Mouse (Mus musculus) testis, postnatal 14 days (tissue): ENCODE results near the gene Atp9a.

Experiments used
- DNase-seq: peaks from one replicate; pipeline ENCODE4 v3.0.0; 2021; ENCODE audit warnings: low spot score

The Atp9a gene

DNA sequence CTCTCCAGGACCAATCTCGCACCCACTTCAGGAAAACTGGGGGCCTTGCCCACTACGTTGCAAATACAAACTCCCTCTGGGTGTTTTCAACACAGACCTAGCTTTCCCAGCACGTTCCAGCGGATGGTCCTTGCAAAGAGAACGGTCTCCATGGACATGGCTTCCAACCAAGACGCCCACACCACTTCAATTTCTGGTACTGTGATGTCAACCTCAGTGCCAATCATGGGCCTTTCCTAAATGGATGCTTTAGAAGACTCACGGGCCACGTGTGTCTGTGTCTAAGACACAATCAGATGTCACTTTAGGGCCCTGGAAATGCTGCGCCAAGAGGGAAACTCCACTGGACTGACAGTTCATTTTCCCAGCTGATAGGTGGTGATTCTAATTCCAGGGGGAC lies 60.7 kb downstream of the Atp9a start:
- no peak for DNase-seq

DNA sequence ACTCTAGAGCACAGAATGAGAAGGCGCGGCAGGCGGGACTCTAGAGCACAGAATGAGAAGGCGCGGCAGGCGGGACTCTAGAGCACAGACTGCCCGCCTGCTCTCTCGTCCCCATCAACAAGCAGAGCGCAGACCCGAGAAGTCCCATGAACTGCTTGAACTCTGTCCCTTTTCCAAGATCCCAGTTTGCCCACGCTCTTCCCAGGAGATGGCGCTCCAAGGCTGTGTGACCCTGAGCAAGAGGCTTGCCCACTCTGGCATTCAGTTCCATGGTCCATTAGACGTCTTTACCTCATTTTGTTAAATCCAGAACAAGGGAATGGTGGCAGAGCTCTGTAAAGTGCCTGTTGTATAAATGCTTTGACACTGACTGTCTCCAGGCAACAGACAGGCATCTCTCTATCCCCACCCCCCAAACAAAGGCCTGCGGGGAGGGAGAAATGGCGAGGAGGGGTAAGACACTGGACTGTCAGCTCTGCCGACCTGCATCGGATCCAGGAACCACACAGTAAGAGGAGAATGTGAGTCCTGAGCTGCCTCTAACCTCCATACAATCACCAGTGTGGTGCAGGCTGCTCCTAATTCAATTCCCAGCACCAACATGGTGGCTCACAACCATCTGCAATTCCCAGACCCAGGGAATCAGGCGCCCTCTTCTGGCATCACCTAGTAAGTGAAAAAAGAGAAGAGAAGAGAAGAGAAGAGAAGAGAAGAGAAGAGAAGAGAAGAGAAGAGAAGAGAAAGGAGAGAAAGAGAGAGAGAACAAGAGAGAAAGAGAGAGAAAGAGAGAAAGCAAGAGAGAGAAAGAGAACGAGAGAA lies 62.6 kb downstream of the Atp9a start:
- DNase-seq = no peak

DNA sequence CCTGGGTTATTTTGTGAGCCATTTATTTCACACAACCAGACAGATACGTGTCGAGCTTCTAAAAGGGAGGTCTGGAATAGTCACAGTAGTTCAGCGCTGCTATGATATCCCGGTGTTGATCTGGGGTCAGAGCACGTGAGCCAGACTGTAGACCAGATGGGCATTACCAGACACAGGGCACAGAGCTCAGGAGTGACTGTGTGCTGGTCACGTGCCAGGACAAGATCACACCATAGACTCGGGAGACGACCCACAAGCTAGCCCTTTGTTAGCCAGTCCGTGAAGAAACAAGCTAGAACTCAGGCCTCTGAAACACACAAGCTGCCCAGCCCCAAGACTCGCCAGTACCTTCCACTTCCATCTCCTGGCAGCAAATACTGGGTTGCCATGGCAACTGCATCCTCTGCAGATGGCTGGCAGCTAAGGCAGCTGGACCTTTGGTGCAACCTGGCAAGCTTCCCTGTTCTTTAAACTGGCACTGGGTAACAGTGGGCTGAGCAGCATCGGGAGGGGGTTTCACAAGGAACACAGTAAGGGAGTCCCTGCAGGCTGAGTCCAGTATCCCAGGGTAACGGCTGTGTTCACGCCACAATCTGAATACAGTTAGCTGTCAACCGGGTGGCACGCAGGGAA lies 63.4 kb downstream of the Atp9a start:
- no peak for DNase-seq

DNA sequence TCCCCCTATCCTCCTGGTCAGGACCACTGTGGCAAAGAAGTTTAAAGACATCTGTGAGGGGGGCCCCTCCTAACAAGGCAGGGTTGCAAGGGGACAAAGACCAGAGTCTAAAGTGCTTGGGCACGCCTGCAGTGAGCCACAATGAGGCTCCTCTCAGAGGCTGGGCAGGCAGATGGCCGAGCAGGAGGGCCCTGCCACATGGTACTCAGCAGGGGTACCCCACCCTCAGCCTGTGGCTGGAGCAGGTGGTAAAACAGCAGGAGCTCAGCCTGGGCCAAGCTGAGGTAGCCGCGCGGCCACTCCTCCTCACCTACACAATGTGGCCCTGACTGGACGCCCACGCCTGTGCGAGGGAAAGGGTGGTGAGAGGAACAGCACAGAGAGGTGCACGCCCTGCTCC lies 64.6 kb downstream of the Atp9a start:
- DNase-seq = no peak

DNA sequence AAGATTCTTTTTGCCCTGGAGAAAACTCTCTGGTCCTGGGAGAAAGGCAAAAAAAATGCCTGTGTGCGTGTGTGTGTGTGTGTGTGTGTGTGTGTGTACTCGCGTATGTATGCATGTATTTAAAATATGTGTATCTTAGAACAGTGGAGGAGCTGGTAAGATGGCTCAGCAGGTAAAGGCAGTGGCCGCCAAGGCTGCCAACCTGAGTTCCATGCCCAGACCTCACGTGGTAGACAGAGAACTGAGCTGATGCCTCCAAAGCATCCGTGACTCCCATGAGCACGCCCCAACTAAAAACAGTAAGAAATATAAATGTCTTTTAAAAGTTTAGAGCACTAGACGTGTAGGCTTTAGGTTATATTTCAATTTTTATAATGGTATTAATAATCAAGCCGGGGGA lies 70.5 kb downstream of the Atp9a start:
- no peak for DNase-seq

DNA sequence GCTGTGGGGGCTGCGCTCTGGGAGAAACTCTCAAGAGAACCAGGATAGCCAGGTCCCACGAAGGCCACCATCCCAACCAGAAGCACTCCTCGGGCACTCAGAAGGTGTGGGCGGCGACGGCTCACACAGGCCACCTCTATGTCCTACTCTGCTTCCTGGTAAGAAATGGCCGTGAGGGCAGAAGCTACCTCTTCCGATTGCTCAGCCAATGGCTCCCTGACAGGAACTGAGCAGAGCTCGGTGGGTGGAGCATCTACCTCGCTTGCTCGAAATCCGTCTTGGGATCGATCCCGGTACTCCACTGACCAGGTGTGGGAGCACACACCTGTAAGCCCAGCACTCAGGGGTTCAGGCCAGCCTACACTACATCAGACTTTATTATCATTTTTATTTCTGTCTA lies 72.0 kb downstream of the Atp9a start:
- DNase-seq = no peak

DNA sequence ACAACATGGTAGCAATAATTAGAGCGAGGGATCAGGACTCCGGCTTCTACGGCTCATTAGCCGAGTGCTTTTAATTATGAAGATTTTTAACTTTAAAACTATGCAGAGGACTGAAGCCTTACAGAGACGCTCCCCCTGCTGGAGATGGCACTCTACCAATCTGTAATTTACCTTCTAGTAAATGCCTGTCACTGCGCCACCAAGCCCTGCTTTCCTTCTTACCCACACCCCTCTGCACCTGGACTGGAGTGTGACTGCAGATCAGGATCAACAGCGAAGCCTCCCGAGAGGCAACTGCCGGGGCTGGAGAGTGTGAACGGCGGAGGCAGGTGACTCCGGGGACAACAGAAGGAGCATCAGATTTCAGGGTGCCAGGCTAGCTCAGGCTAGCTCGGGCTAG lies 72.4 kb downstream of the Atp9a start:
- DNase-seq = no peak

DNA sequence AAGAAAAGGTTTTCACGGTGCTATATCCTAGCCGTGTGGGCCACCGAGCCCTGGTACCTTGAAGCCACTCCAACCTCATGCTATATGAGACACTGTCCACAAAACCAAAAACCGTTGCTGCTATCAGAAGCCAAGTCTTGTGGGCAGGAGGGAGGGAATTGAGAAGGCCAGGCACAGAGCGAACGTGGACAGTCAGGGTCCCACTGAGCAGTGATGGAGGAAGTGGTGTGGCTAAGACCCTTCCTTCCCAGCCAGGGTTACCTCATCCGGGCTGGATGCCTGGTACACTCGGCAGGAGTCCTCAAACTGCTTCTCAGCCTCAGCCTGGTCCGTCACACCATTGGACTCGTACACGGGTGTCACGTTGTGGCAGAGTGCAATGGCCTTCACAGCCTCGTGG lies 74.5 kb downstream of the Atp9a start:
- no peak for DNase-seq

DNA sequence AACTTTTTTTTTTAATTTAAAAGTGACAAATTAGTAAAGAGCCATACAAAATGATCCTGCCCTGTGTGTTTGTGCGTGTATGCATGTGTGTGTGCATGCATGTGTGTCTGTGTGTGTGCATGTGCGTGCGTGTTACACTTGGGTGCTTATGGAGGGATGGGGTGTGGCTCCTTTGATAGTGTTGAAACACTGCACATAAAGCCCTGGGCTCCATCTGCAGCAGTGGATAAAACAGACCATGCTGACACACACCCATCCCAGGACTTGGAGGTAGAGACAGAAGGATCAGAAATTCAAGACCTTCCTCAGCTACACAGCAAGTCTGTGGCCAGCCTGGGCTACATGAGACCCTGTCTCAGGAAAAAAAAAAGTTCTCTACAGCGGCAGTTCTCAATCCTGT lies 76.5 kb downstream of the Atp9a start:
- no peak for DNase-seq

DNA sequence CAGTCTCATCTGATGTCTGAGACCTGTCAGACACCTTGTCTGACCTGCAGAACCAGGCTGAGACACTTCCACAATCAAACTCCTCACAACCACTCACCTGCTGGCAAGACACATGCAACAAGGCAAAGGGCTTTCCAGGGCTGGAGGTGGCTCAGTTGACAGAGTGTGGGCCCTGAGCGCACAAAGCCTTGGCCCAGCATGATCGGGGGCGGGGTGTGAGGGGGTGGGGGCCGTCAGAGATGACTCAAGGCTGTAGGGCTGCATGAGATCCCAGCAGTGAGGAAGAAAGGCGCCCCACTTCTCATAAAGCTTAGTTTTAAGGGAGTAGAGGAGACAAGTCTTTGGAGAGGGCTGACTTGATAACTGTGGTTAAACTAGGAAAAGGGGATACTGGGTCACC lies 78.5 kb downstream of the Atp9a start:
- no peak for DNase-seq

DNA sequence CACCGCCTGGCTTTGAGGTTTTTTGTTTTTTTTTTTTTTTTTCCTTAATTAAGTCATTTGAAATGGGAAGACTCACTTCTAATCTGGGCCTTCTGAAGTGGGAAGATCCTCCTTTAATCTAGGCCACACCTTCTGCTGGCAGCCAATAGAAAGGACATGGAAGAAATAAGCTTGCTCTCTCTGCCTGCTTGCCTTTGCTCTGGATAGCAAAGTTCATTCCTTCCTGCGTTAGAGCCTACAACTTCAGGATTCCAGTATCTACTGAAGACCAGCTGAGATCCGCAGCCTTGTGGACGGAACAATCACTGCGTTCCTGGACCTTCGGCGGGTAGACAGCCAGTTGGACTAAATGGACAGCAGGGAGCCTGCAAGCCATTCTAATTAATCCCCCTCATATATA lies 79.0 kb downstream of the Atp9a start:
- no peak for DNase-seq

DNA sequence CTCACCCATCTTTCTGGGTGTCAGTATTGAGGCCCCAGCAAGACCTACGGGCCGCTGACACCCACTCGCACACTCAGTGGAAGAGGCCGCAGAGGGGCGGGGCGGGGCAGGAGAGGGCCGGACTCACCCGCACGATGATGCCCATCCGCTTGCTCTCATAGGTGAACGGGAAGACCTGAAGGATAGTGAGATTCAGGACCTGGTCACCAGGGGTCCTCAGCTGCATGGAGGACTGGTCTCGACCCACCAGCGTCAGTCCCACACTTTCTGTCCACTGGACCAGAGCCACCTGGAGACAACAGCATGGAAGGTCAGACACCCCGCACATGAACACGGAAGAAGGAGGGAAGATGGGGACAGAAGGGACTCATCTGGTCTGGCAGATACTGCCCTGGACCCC lies 80.4 kb downstream of the Atp9a start:
- no peak for DNase-seq

DNA sequence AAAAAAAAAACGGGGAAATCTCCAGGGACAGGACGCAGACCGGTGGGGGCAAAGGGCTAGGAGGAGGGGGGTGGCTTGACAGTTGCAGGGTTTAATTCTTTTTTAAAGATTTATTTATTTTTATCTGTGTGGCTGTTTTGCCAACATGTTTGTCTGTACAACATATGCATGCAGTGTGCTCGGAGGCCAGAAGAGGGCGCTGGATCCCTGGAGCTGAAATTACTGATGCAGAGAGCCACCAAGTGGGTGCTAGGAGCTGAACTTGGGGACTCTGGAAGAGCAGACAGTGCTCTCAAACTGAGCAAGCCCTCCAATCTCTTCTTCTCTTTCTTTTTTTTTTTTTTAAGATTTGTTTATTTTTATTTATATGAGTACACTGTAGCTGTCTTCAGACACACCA lies 81.9 kb downstream of the Atp9a start:
- DNase-seq = no peak

DNA sequence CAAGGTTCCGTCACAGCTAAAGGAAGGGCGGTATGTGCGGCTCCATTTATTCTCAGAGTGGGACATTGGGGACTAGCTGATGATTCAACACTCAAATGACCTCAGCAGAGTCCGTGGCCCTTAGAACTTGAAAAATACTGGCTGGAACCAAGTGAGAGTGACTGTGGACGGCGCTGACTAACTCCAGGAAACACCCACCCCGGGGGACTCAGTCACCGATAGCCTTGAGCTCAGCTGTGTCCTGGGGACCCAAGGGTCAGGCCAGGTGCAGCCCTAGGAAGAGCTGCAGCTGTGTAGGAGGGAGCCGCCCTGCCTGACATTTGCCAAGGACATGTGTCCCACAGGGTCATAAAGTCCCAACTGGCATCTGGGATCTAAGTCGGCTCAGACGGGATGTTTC lies 83.7 kb downstream of the Atp9a start:
- DNase-seq = no peak

DNA sequence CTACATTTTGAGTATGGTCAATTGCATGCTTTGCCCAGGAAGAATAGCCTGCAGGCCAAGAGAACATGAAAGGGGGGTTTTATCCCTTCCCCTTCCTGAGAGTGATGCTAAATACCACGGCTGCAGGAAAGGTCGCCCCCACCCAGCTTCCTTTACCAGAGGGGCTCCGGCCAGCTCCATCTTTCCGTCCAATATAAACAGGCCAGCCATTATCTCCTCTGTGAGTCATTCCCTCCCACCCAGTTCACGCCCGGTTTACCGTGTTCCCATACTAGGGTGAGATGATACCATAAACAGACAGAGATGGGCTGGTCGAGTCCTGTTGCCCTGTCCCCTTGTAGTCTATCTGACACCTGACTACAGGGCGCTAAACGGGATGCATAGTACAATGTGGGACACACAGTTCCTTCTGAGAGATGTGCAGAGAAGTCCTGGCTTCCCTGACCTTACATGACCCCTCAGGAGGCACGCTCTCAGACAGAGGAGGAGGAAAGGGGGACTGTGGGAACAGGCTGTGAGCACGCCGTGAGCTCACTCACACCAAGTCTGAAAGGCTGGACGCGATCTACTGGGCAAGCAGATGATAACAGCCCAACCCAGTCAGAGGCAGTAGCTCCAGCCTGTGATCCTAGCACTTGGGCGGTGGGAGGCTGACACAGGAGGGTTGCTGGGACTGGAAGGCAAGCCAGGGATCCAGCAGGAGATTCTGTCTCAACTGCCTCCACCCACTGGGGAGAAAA lies 85.5 kb downstream of the Atp9a start:
- DNase-seq = peak; percentile 75

DNA sequence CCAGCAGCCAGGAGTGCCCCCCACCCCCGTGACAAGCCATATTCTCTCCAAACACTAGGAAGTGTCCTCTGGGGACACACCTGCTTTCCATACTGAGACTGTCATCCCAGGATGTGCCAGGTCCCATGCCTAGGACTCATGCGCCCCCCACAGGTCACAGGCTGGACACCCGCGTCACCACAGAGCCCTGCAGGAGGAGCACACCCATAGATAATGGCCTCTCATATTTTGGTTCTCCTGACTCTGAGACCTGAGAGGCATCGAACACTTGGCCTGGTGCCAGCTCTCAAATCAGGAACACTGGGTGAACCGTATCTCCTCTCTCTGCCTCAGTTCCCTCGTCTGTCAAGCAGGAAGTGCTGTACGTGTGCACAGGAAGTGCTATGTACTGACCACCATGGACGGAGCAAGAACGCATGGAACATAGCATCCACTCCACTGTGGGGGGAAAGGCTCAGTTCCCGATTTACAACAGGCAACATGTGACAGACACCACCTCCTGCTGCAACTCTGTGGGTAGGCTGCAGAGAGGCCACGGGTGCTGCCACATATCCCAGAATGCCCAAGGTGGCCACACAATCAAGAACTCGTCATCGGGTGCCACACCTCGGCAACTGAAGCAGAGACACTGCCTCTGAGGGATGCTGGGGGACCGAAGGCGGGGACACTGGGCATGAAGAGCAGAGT lies 87.1 kb downstream of the Atp9a start:
- DNase-seq = no peak

DNA sequence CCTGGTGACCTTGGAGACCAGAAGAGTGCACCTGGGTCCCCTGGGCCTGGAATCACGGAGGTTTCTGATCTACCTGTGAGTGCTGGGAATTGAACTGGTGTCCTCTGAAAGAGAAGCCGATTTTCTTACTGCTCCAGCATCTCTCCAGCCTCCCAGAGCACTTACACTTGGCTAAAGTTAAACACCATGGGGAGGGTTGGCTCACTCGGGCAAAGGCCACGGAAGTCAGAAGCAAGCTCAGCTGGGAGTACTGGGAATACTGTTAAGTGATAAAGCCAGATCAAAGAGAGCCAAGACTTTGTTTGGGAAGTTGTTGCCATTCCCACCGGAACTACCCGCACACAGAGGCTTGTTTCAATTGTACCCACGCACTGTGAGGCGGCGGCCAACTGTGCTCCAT lies 87.7 kb downstream of the Atp9a start:
- DNase-seq = peak; percentile 31

DNA sequence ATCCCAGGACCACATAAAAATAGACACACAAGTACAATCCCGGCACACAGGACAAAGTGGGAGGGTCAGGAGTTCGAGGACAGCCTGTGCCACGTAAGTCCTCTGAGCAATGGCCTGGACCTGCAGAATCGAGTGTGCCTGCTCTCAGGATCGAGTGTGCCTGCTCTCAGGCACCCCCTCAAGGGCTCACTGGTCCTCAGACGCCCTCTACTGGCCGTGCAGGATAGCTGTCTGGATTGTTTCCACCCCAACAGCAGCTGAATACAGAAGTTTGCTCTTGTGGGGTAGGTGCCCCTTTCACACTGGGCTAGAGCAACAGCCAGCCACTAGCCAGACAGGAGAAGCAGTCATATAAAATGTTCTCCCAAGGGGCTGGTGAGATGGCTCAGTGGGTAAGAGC lies 90.5 kb downstream of the Atp9a start:
- no peak for DNase-seq

DNA sequence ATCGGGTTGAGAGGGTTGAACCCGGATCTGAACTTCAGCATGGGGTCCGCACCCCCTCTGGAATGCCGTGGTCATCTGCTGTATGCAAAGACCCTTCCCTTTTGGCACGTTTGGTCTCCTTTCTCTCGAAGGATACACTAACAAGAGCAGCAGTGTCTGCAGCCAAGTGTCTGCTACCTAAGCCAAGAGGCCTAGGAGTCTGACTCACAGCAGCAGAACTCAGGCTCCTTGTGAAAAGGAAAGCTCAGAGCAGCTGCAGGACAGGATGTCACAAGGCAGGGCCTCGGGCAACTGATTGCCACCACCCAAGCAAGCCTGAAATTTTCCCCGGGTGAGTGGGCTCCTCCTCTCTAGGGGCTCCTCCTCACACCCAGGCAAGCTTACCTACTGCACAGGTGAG lies 94.0 kb downstream of the Atp9a start:
- no peak for DNase-seq

DNA sequence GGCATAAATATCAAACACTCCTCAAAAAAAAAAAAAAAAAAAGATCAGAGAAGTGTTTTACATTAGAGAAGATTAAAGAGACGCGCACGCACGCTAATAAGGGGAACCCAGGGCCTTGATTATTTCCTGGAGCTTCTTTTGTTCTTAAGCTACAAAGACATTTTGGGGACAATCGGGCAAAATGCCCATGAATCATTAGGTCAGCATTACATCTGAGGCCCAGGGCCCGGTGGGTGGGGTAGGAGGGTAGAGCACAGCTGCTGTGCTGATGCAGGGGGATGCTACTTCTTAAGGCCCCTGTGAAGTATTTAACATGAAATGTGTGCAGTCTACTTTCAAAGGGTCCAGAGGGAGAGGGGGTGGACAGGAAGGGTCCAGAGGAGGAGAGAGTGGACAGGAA lies 97.4 kb downstream of the Atp9a start:
- DNase-seq = no peak

DNA sequence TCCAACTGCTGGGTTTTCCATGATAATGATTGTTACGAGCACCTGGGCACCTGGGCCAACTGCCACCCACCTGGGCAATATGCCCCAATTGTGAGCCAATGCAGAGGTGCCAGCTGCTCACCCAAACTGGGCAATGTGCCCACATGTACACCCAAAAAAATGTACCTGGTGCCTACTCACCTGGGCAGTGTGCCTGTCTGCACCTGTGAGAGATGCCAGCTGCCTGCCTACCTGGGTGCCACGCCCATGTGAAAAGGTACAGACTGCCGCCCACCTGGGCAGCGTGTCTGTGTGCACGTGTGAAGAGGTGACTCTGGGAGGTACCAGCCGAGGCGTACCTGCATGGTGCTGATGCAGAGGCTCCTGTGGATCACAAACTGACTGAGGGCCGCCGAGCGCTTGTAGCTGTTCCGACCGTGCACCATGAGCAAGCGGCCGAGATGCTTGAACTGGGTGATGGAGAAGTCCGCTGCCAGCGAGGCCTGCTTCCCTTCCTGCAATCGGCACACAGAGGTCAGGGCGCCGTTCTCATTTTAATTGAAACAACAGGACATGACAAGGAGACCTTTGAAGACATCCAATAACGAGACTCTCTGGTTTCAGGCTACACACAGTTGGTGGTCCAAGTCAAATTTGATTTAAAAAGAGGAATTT lies 98.6 kb downstream of the Atp9a start:
- DNase-seq = no peak

DNA sequence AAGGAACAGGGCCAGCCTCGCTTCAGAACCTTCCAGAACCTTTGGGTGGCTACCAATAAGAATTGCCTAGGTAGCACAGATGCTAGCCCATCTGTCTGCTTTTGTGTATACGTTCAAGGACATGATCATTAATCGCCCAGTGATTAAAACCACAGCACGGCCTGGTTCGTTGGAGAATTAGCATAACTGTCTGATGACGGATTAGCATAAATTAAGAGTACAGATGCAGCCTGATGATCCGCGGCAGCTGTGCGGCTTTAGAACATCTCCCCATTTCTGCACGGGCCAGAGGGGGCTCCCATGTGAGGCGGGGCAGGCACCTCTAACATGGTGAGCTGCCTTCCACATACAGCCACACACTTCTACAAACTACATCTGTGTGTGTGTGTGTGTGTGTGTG lies 100.0 kb downstream of the Atp9a start:
- DNase-seq = no peak
